Mouse (Mus musculus): ENCODE measurements around the gene Rpa2. TPM values are rescaled to one million over a fixed set of nuclear protein-coding genes. Genes with fewer than 3 reads are reported as not detected.
"Not testable (repeated sequence)": the region's sequence is repeated elsewhere in the genome, so short reads cannot be mapped to it uniquely, and the experiment has no call there.

Gene Rpa2
- polyA plus RNA-seq, 1 experiment from 2014 or later: 164 TPM

DNA sequence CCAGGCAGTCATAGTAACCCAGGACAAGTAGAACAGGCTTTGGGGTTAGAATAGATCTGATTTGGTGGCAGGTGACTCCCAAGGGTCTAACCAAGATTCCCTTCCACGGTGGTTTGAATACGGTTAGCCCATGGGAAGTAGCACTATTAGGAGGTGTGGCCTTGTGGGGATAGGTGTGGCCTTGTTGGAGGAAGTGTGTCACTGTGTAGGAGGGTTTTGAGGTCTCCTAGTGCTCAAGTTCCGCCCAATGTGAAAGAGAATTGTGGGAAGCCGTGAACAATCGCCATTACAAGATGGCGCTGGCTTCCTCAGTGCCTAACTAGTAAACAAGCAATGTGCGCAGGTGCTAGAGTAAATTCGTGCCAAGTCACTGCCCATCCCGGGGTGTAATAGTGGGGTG lies 31.0 kb upstream of the Rpa2 start:
- not testable (repeated sequence) for H3K4me1 ChIP-seq (ENCODE audit: control insufficient read depth, insufficient read depth, low read length); H3K4me3 ChIP-seq (ENCODE audit: low read depth, low read length); H3K4me2 ChIP-seq; H3K9me3 ChIP-seq (ENCODE audit: control insufficient read depth, low read length); H3K36me3 ChIP-seq (ENCODE audit: control insufficient read depth, insufficient read depth, low read length); H3K27me3 ChIP-seq (ENCODE audit: control insufficient read depth, insufficient read depth, low read length); DNase-seq (ENCODE audit: low spot score, missing footprints); ATAC-seq (ENCODE audit: low FRiP score); H3K9ac ChIP-seq (ENCODE audit: low read length); H3K27ac ChIP-seq (ENCODE audit: low read depth, low read length)
- 94% methylated on average over 9 of the region's 9 CpGs for WGBS

DNA sequence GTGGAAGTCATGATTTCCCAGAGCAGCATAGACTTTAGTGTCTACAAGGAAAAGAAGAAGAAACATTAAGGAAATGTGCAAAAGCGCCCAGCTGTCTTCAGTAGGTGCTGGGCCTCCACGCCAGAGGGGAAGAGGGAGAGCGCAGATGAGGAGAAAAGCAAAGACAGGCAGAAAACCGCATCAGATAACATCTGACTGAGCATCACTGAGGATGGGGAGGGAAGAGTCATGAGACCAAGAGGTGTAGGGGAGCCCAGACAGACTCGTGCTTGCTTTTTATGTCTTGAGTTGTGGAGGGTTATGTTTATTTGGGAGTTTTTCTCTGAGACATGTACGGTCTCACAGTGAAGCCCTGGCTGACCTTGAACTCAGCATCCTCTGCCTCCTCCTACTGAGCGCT lies 26.6 kb upstream of the Rpa2 start:
- no peaks in the 10 kb centered on the region for H3K27me3 ChIP-seq (ENCODE audit: control insufficient read depth, insufficient read depth, low read length)
- H3K36me3 ChIP-seq (ENCODE audit: control insufficient read depth, insufficient read depth, low read length): no peaks in the 10 kb centered on the region
- WGBS: 91% methylated on average over 7 of the region's 7 CpGs
- no peak overlapping the region for H3K4me3 ChIP-seq (ENCODE audit: low read depth, low read length)
- no peak for ATAC-seq (ENCODE audit: low FRiP score)
- no peak overlapping the region for H3K4me2 ChIP-seq
- H3K4me1 ChIP-seq (ENCODE audit: control insufficient read depth, insufficient read depth, low read length): no peaks in the 10 kb centered on the region
- no peak overlapping the region for H3K9ac ChIP-seq (ENCODE audit: low read length)
- no peaks in the 10 kb centered on the region for H3K9me3 ChIP-seq (ENCODE audit: control insufficient read depth, low read length)
- no peak for DNase-seq (ENCODE audit: low spot score, missing footprints)
- no peak overlapping the region for H3K27ac ChIP-seq (ENCODE audit: low read depth, low read length)

- no peaks in the 10 kb centered on the region for H3K9me3 ChIP-seq (ENCODE audit: control insufficient read depth, low read length)
- H3K27ac ChIP-seq (ENCODE audit: low read depth, low read length): no peak overlapping the region
- no peak overlapping the region for H3K4me3 ChIP-seq (ENCODE audit: low read depth, low read length)
- H3K36me3 ChIP-seq (ENCODE audit: control insufficient read depth, insufficient read depth, low read length): no peaks in the 10 kb centered on the region
- no peaks in the 10 kb centered on the region for H3K4me1 ChIP-seq (ENCODE audit: control insufficient read depth, insufficient read depth, low read length)
- no peak overlapping the region for H3K4me2 ChIP-seq
- H3K9ac ChIP-seq (ENCODE audit: low read length): no peak overlapping the region
- 87% methylated on average over 11 of the region's 11 CpGs for WGBS
- ATAC-seq (ENCODE audit: low FRiP score) (no peak), DNase-seq (ENCODE audit: low spot score, missing footprints) (no peak)
- no peaks in the 10 kb centered on the region for H3K27me3 ChIP-seq (ENCODE audit: control insufficient read depth, insufficient read depth, low read length)
Observed at GRCm38 (mm10) chr4:132743992-132744911, 23.9 kb upstream of the Rpa2 start.

DNA sequence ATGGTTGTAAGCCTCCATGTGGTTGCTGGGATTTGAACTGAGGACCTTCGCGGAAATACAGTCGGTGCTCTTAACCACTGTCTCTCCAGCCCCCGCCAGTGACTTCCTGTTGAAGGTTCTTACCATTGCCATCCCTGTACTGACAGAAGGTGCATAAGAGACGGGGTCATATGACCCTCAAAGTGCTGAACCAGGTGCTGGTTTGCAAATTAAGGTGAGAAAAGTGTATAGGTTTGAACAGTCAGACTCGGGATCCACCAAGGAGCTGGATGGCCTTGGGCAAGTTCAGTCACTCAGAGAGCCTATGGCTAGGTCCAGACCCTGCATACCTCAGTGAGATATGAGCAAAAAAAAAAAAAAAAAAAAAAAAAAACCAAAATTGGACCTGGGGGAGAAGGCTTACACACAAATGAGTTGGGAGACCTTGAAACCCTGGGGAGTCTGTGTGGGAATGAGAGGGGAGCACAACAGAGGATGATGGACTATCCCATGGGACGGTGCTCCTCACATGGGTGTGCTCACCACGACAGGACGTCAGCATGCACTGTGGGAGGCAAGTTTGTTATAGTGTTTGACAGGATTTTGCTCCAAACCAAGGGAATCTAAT lies 21.1 kb upstream of the Rpa2 start:
- 88% methylated on average over 9 of the region's 9 CpGs for WGBS
- Histone ChIP-seq H3K27ac (ENCODE audit: low read depth, low read length) (no peak overlapping the region), H3K4me1 (ENCODE audit: control insufficient read depth, insufficient read depth, low read length) (no peaks in the 10 kb centered on the region), H3K9ac (ENCODE audit: low read length) (no peak overlapping the region), H3K36me3 (ENCODE audit: control insufficient read depth, insufficient read depth, low read length) (no peaks in the 10 kb centered on the region), H3K4me2 (no peak overlapping the region), H3K27me3 (ENCODE audit: control insufficient read depth, insufficient read depth, low read length) (no peaks in the 10 kb centered on the region), H3K9me3 (ENCODE audit: control insufficient read depth, low read length) (no peaks in the 10 kb centered on the region), H3K4me3 (ENCODE audit: low read depth, low read length) (no peak overlapping the region)
- ATAC-seq (ENCODE audit: low FRiP score) (no peak), DNase-seq (ENCODE audit: low spot score, missing footprints) (no peak)

DNA sequence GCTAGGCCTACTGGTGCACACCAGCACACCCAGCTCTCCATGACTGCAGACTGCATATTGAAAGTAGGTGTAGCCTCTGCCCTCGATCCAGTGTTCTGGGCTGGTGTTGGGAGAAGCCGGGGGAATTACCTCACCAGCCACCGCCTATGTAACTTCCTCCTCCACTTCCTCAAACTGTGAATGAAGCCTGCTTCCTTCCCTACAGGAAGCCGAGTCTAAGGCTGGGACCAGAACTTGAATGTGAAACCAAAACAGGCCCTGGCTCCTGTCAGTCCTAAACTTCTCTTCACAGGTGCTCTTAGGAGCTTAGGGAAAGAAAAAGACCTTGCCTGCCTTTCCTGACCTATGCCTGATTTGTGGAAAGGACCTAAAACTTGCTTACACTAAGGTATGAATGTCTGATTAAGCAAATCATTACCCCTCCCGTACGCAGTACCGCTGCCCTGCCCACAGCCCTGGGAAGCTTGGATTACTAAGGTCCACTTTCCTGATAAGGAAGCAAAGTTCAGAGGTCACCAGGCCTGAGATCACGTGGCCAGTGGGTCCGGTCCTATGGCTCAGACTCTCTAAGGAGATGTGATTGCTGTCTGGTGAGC lies 20.4 kb upstream of the Rpa2 start:
- DNase-seq (ENCODE audit: low spot score, missing footprints) (no peak), ATAC-seq (ENCODE audit: low FRiP score) (no peak)
- no peak overlapping the region for H3K4me3 ChIP-seq (ENCODE audit: low read depth, low read length)
- no peak overlapping the region for H3K4me2 ChIP-seq
- H3K27ac ChIP-seq (ENCODE audit: low read depth, low read length): no peak overlapping the region
- no peaks in the 10 kb centered on the region for H3K27me3 ChIP-seq (ENCODE audit: control insufficient read depth, insufficient read depth, low read length)
- no peaks in the 10 kb centered on the region for H3K9me3 ChIP-seq (ENCODE audit: control insufficient read depth, low read length)
- H3K9ac ChIP-seq (ENCODE audit: low read length): no peak overlapping the region
- no peaks in the 10 kb centered on the region for H3K4me1 ChIP-seq (ENCODE audit: control insufficient read depth, insufficient read depth, low read length)
- 77% methylated on average over 9 of the region's 9 CpGs for WGBS
- H3K36me3 ChIP-seq (ENCODE audit: control insufficient read depth, insufficient read depth, low read length): no peaks in the 10 kb centered on the region

- Histone ChIP-seq H3K27ac (ENCODE audit: low read depth, low read length) (no peak overlapping the region), H3K27me3 (ENCODE audit: control insufficient read depth, insufficient read depth, low read length) (no peaks in the 10 kb centered on the region), H3K4me1 (ENCODE audit: control insufficient read depth, insufficient read depth, low read length) (no peaks in the 10 kb centered on the region), H3K36me3 (ENCODE audit: control insufficient read depth, insufficient read depth, low read length) (no peaks in the 10 kb centered on the region), H3K9me3 (ENCODE audit: control insufficient read depth, low read length) (no peaks in the 10 kb centered on the region), H3K4me3 (ENCODE audit: low read depth, low read length) (no peak overlapping the region), H3K9ac (ENCODE audit: low read length) (no peak overlapping the region), H3K4me2 (no peak overlapping the region)
- DNase-seq (ENCODE audit: low spot score, missing footprints): no peak
- no peak for ATAC-seq (ENCODE audit: low FRiP score)
- 91% methylated on average over 4 of the region's 4 CpGs for WGBS
Observed at GRCm38 (mm10) chr4:132748778-132749177, 19.4 kb upstream of the Rpa2 start.

DNA sequence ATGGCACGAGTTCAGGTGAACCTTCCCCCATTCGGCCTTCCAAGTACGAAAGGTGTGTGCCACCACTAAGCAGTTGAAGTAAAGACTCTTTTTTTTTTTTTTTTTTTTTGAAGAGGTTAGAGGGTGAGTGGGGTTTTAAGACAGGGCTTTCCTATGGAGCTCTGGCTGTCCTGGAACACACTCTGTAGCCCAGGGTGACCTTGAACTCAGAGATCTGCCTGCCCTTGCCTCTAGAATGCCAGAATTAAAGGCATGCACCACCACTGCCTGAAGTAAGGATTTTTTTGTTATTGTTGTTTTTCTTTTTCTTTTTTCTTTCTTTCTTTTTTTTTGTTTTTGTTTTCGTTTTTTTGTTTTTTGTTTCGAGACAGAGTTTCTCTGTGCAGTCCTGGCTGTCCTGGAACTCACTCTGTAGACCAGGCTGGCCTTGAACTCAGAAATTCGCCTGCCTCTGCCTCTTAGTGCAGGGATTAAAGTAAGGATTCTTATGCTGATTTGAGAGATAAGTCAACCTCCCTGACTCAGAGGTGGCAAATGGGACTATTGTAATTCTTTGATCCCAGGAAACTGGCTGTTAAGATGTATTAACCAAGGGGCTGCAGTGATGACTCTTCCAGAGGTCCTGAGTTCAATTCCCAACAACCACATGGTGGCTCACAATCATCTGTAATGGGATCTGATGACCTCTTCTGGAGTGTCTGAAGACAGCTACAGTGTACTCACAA lies 18.7 kb upstream of the Rpa2 start:
- no peaks in the 10 kb centered on the region for H3K36me3 ChIP-seq (ENCODE audit: control insufficient read depth, insufficient read depth, low read length)
- no peaks in the 10 kb centered on the region for H3K4me1 ChIP-seq (ENCODE audit: control insufficient read depth, insufficient read depth, low read length)
- no peaks in the 10 kb centered on the region for H3K9me3 ChIP-seq (ENCODE audit: control insufficient read depth, low read length)
- H3K4me3 ChIP-seq (ENCODE audit: low read depth, low read length): no peak overlapping the region
- no peak overlapping the region for H3K27ac ChIP-seq (ENCODE audit: low read depth, low read length)
- H3K4me2 ChIP-seq: no peak overlapping the region
- ATAC-seq (ENCODE audit: low FRiP score) (no peak), DNase-seq (ENCODE audit: low spot score, missing footprints) (no peak)
- no peaks in the 10 kb centered on the region for H3K27me3 ChIP-seq (ENCODE audit: control insufficient read depth, insufficient read depth, low read length)
- no peak overlapping the region for H3K9ac ChIP-seq (ENCODE audit: low read length)
- 84% methylated on average over 6 of the region's 6 CpGs for WGBS

DNA sequence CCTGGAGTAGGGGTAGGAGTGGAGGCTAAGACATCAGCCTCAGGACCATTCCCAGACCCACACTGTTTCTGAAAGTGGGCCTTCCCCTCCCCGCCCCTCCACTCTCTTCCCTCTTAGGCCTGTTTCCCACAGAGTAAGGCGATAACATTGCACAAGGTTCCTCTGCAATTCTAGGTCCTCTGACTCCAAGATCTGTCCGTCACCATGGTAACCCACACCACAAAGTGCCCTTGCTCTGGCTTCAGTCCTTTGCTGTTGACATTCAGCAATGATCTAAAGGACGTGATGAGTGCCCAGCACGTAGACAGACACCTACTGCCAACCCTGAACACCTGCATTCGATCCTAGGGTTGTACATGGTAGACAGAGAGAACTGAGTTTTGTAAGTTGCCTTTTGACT lies 15.1 kb upstream of the Rpa2 start:
- H3K36me3 ChIP-seq (ENCODE audit: control insufficient read depth, insufficient read depth, low read length): no peaks in the 10 kb centered on the region
- H3K27ac ChIP-seq (ENCODE audit: low read depth, low read length): no peak overlapping the region
- 73% methylated on average over 6 of the region's 6 CpGs for WGBS
- ATAC-seq (ENCODE audit: low FRiP score): no peak
- no peak overlapping the region for H3K4me3 ChIP-seq (ENCODE audit: low read depth, low read length)
- peaks cover 4% of the 10 kb centered on the region for H3K4me1 ChIP-seq (ENCODE audit: control insufficient read depth, insufficient read depth, low read length)
- no peaks in the 10 kb centered on the region for H3K9me3 ChIP-seq (ENCODE audit: control insufficient read depth, low read length)
- DNase-seq (ENCODE audit: low spot score, missing footprints): no peak
- no peak overlapping the region for H3K4me2 ChIP-seq
- peaks cover 7% of the 10 kb centered on the region; the same call in 1 of the 2 replicates for H3K27me3 ChIP-seq (ENCODE audit: control insufficient read depth, insufficient read depth, low read length)
- no peak overlapping the region for H3K9ac ChIP-seq (ENCODE audit: low read length)

All from midbrain, embryonic 11.5 days (tissue).